Mouse (Mus musculus): ENCODE results near the gene Gm7233. TPM values are rescaled to one million over a fixed set of nuclear protein-coding genes. Genes with fewer than 3 reads are reported as not detected.
"Not testable (repeated sequence)": the region's sequence is repeated elsewhere in the genome, so short reads cannot be mapped to it uniquely, and the experiment has no call there.

Gm7233 gene
- total RNA-seq (2021), result under 1 TPM in 1 of 2 experiments, not detected in 1; 0.20 TPM
- long read RNA-seq, experiment 1, result 0 reads
- long read RNA-seq, experiment 2, result 0 reads

GRCm38 (mm10) chr14:43179567-43179966 is at the start of gene Gm7233:
Gene Gm7233, plus strand, starts transcription at chr14:43179867.
- intact Hi-C loops (cut with DNase I); DNase-seq (ENCODE audit: low spot score in 2 of 2): not testable (repeated sequence)

GRCm38 (mm10) chr14:43167189-43167588 is 12.5 kb upstream of the Gm7233 start:
- intact Hi-C loops (cut with DNase I); DNase-seq (ENCODE audit: low spot score in 2 of 2): not testable (repeated sequence)

- DNase-seq (ENCODE audit: low spot score in 2 of 2); intact Hi-C loops (cut with DNase I): not testable (repeated sequence)
These were observed 11.7 kb upstream of the Gm7233 start for GRCm38 (mm10) chr14:43167942-43168341.

GRCm38 (mm10) chr14:43168573-43169170 is 11.0 kb upstream of the Gm7233 start:
- DNase-seq (ENCODE audit: low spot score in 2 of 2); intact Hi-C loops (cut with DNase I): not testable (repeated sequence)

GRCm38 (mm10) chr14:43235204-43235603 is 55.5 kb downstream of the Gm7233 start, which contains the start of gene Gm8122:
Gene Gm8122, minus strand, starts transcription at chr14:43235304.
- intact Hi-C loops (cut with DNase I); DNase-seq (ENCODE audit: low spot score in 2 of 2): not testable (repeated sequence)

Other genes with a start within 250 kb of the Gm7233 start
- gene Gm8082, start 186.2 kb upstream of the Gm7233 start, total RNA-seq (2021), result not detected
- under 1 TPM in 1 of 2 experiments, not detected in 1; 0.49 TPM for gene Gm10376, start 164.2 kb upstream of the Gm7233 start, total RNA-seq (2021)
- gene Gm8094, start 103.2 kb upstream of the Gm7233 start, total RNA-seq (2021), result not detected
- under 1 TPM; 0.26 to 0.36 TPM for gene Gm8104, start 79.3 kb upstream of the Gm7233 start, total RNA-seq (2021)
- not detected for gene Gm8122, start 55.4 kb downstream of the Gm7233 start, total RNA-seq (2021)
- under 1 TPM; 0.29 to 0.34 TPM for gene Gm8126, start 78.8 kb downstream of the Gm7233 start, total RNA-seq (2021)
- gene Gm9732, start 95.2 kb downstream of the Gm7233 start, total RNA-seq (2021), result not detected
- not detected for gene Gm8127, start 114.0 kb downstream of the Gm7233 start, total RNA-seq (2021)
- not detected for gene 1700001F09Rik, start 167.9 kb downstream of the Gm7233 start, total RNA-seq (2021)
- gene Gm8138, start 236.5 kb downstream of the Gm7233 start, total RNA-seq (2021), result not detected

All from left cerebral cortex, postnatal 14 days (tissue).